7 mouse cellular contexts compared by ENCODE assay signal in genomic region chr1:133891489-133891888, GRCm38 (mm10). TPM values are rescaled to one million over a fixed set of nuclear protein-coding genes. Genes with fewer than 3 reads are reported as not detected.
DNase-seq lines count a peak whose midpoint lies in the region; ATAC-seq lines count a peak whose summit lies in the region.

No protein-coding gene starts in this region.

- H3K4me3 ChIP-seq in embryonic facial prominence, embryonic 13.5 days, result no peak overlapping the region
- no peak overlapping the region for H3K4me3 ChIP-seq in liver, embryonic 12.5 days
- H3K4me3 ChIP-seq in forebrain, embryonic 16.5 days (replicated peaks; ENCODE audit: low read length), result no peak overlapping the region

- no peak for ATAC-seq in embryonic facial prominence, embryonic 13.5 days (ENCODE audit: insufficient number of reproducible peaks, insufficient read depth, low FRiP score, low TSS enrichment, low read depth)
- peak; percentile 38 for ATAC-seq in inflammation-experienced regulatory T-cells, adult 6 months
- ATAC-seq in liver, embryonic 12.5 days, result no peak
- no peak for ATAC-seq in forebrain, embryonic 16.5 days

- H3K27me3 ChIP-seq in embryonic facial prominence, embryonic 13.5 days, result no peaks in the 10 kb centered on the region; the same call in 1 of the 2 replicates
- no peaks in the 10 kb centered on the region for H3K27me3 ChIP-seq in liver, embryonic 12.5 days (replicated peaks)
- no peaks in the 10 kb centered on the region for H3K27me3 ChIP-seq in forebrain, embryonic 16.5 days (replicated peaks; ENCODE audit: control insufficient read depth, insufficient read depth, low read length)

- peaks cover 61% of the 10 kb centered on the region for H3K4me1 ChIP-seq in embryonic facial prominence, embryonic 13.5 days
- peaks cover 95% of the 10 kb centered on the region for H3K4me1 ChIP-seq in liver, embryonic 12.5 days
- peaks cover 22% of the 10 kb centered on the region for H3K4me1 ChIP-seq in forebrain, embryonic 16.5 days (replicated peaks; ENCODE audit: control insufficient read depth, insufficient read depth, low read length)

- H3K9me3 ChIP-seq in embryonic facial prominence, embryonic 13.5 days, result no peaks in the 10 kb centered on the region
- H3K9me3 ChIP-seq in liver, embryonic 12.5 days (replicated peaks), result no peaks in the 10 kb centered on the region
- H3K9me3 ChIP-seq in forebrain, embryonic 16.5 days (ENCODE audit: control insufficient read depth, low read length), result no peaks in the 10 kb centered on the region

- H3K9ac ChIP-seq in embryonic facial prominence, embryonic 13.5 days, result 0 out of 2 replicates have a peak overlapping the region, but pooled peaks have one; percentile 0
- peak overlapping the region; percentile 17; the same call in 1 of the 2 replicates for H3K9ac ChIP-seq in liver, embryonic 12.5 days
- no peak overlapping the region for H3K9ac ChIP-seq in forebrain, embryonic 16.5 days (replicated peaks; ENCODE audit: low read depth, low read length)

- H3K27ac ChIP-seq in embryonic facial prominence, embryonic 13.5 days, result no peak overlapping the region
- peak overlapping the region; percentile 72; the same call in 1 of the 2 replicates for H3K27ac ChIP-seq in liver, embryonic 12.5 days
- H3K27ac ChIP-seq in forebrain, embryonic 16.5 days (ENCODE audit: low read length), result no peak overlapping the region

- DNase-seq in adrenal gland, postnatal 14 days, result peak; percentile 73
- no peak for DNase-seq in frontal cortex, postnatal 36 days (ENCODE audit: low spot score in 2 of 2)
- DNase-seq in cerebellum, postnatal 25 days, result no peak

- no peaks in the 10 kb centered on the region for H3K36me3 ChIP-seq in embryonic facial prominence, embryonic 13.5 days
- no peaks in the 10 kb centered on the region for H3K36me3 ChIP-seq in liver, embryonic 12.5 days
- H3K36me3 ChIP-seq in forebrain, embryonic 16.5 days (ENCODE audit: control insufficient read depth, insufficient read depth), result no peaks in the 10 kb centered on the region

- 8% methylated on average over 5 of the region's 5 CpGs for WGBS in embryonic facial prominence, embryonic 13.5 days
- WGBS in liver, embryonic 12.5 days (ENCODE audit: insufficient replicate concordance), result 19% methylated on average over 5 of the region's 5 CpGs
- WGBS in forebrain, embryonic 16.5 days, result 40% methylated on average over 5 of the region's 5 CpGs

- H3K4me2 ChIP-seq in embryonic facial prominence, embryonic 13.5 days, result no peak overlapping the region; the same call in 1 of the 2 replicates
- peak overlapping the region; percentile 72; the same call in 1 of the 2 replicates for H3K4me2 ChIP-seq in liver, embryonic 12.5 days
- no peak overlapping the region for H3K4me2 ChIP-seq in forebrain, embryonic 16.5 days (ENCODE audit: low read length)

RNA-seq across cellular contexts. Expression of gene Optc, which starts 16.3 kb away (rescaled TPM):
- 1.2 and 2.1 TPM in 2 replicates for total RNA-seq in adrenal gland, postnatal 14 days (2021)
- polyA plus RNA-seq in embryonic facial prominence, embryonic 13.5 days (2015; fragmentation: Nextera tagmentation; extraction: Ambion mirVana), result 0.81 and 1.0 TPM in 2 replicates
- not detected for polyA plus RNA-seq in inflammation-experienced regulatory T-cells, adult 6 months (2017; shearing (Covaris generic))
- polyA plus RNA-seq in liver, embryonic 12.5 days (2016; fragmentation: Nextera tagmentation; extraction: Ambion mirVana), result 0.10 and 0.11 TPM in 2 replicates
- polyA plus RNA-seq in forebrain, embryonic 16.5 days (2015; fragmentation: Nextera tagmentation; extraction: Ambion mirVana), result 1.7 and 2.2 TPM in 2 replicates

RNA-seq across cellular contexts. Expression of gene Prelp, which starts 29.7 kb away (rescaled TPM):
- 100 and 111 TPM in 2 replicates for total RNA-seq in adrenal gland, postnatal 14 days (2021)
- polyA plus RNA-seq in embryonic facial prominence, embryonic 13.5 days (2015; fragmentation: Nextera tagmentation; extraction: Ambion mirVana), result 3.3 and 5.0 TPM in 2 replicates
- not detected for polyA plus RNA-seq in inflammation-experienced regulatory T-cells, adult 6 months (2017; shearing (Covaris generic))
- polyA plus RNA-seq in liver, embryonic 12.5 days (2016; fragmentation: Nextera tagmentation; extraction: Ambion mirVana), result 0.69 and 0.81 TPM in 2 replicates
- 2.8 and 2.9 TPM in 2 replicates for polyA plus RNA-seq in forebrain, embryonic 16.5 days (2015; fragmentation: Nextera tagmentation; extraction: Ambion mirVana)
